Mouse (Mus musculus) large intestine, adult 2 months (tissue): ENCODE data around the gene Gas2. TPM values are rescaled to one million over a fixed set of nuclear protein-coding genes. Genes with fewer than 3 reads are reported as not detected.

Experiments used
- DNase-seq: peaks from one replicate; pipeline ENCODE4 v3.0.0-alpha.2; 2012; ENCODE audit warnings: low read depth, low spot score
- WGBS: fragments of 180-500 bp; shearing (Covaris S2); methylation state at CpG from one replicate; pipeline ENCODE4 v1.1.7; 2018; 5-methylcytosine and 5-hydroxymethylcytosine counted together
- polyA plus RNA-seq: library from polyadenylated mRNA; depleted of rRNA; stranded (reverse); fragments of >200 nt; gene quantifications from 2 replicates; pipeline ENCODE4 v1.2.3, GENCODE M21; 2012; rRNA removed

The Gas2 gene
- polyA plus RNA-seq, result 1.0 and 1.9 TPM in 2 replicates

DNA sequence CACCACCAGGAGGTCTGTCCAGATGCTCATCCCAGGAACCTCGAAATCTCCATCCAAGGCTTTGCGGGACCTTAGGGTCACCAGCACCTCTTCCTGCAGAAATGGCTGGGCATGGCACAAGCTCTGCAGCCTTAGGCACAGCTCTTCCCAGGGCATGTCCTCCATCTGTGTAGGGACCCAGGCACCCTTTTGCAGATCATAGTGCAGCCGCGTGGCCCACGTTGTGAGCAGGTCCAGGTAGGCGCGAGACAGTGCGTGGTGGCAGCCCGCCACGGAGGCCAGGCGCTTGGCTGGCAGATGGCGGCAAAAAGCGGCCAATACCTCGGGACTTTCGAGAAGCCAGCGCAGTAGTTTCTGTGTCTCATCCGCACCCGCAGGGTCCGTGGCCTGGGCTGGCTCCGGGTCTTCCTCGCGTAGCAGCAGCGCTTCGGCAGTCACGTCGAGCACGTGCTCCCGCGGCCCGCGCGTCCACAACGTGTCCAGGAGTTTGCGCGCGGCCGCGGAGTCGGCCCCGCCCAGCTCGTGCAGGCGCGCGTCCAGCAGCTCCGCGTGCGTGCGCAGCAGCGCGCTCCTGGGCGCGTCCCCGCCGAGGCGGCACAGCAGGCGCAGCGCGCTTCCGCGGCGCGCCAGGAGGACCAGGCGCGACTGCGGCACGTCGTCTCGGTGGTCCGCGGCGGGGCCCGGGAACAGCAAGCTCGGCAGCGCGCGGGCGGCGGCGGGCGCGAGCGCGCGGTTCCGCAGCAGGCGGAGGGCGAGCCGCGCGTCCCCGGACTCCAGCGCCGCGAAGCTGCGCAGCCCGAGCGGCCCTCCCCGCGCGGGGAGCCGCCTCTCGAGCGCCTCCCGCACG, at the start of gene Gas2:
TSS of gene Gas2 (plus strand) at position 766 of the 847 bp plus-strand sequence.
- peak; percentile 28 for DNase-seq
- WGBS, result 10% methylated on average over 105 of the region's 105 CpGs

DNA sequence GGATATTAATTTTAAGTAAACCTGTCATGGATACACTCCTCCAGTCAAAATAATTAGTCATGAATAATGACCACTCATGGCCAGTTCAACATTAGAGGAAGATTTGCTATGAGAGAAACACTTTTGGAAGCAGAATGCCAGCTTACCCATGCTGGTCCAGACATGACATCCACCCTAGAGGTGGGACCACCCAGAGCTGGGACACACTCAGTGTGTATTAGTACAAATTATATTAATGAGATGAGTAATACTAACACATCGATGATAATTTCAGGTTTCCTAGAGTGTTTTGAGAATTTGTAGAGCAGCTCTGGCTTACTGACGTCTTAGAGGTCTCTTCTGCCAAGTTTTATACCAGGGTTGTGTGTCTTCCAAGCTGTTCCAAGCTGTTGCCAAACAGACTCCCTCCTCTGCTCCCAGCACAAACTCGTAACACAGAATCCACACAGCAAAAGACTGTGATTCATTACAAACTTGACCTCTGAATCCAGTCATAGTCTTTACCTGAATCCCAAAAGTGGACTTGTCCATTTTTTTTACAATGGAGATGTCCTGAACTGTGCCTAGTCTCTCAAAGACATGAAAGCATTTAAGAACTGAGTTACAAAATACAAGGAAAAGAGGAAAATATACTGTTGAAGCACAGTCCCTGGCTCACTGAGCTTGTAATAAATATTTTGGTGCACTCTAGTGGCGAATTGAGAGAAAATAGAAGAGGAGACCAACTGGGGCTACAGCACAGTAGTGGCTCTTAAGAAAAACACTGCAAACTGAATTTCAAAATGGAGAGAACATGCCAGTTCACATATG, 46.1 kb upstream of the Gas2 start:
- DNase-seq, result no peak
- 38% methylated on average over 4 of the region's 4 CpGs for WGBS

DNA sequence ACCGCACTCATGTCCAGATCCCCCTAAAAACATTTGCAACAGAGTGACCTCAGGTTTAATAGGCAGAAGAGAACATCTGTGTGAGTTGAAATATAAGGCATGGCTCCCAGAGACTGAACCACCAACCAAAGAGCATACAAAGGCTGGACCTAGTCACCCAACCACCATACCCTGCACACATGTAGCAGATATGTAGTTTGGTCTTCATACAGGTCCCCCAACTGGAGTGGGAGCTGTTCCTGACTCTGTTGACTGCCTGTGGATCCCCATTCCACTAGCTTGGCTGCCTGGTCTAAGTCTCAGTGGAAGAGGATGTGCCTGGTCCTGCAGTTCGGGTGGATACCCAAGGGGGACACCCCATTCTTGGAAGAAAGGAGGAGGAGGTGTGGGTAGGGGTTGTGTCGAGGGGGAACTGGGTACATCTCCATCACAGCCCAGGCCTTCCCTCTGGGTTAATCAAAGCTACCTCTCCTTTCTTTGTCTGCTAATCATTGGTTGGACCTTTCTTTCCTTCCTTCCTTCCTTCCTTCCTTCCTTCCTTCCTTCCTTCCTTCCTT, 45.5 kb upstream of the Gas2 start:
- DNase-seq, result no peak
- WGBS, result 53% methylated on average over 3 of the region's 3 CpGs

DNA sequence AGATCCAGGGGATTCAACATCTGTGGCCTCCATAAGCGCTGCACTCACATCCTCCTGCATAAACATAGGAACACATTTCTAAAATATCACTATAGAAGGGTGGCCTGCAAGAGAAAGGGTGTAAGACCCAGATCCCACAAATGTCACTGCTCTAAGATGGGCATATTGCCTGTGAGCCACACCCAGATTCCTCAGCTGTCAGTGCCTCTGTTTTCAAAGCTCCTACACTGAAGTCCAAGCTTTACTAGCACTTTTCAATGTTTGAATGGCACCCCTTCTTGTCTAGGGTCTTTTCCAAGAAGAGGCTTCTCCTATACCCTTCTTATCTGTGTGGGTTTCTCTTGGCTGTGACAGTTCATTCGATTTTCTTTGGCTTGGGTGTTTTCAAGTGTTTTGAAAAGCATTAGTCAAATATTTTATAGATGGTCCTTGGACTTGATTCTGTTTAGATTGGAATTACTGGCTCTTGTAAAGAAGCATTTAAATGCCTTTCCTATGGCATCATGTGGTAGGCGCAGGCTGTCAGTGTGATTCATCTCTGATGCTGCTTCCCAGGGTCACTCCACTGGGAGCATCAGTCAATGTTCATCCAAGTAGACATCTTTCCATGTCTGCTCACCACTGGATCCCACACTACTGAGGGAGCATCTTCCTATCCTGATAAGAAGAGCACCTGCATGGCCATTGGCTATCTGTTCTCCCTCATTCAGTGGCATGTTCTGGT, 43.4 kb upstream of the Gas2 start:
- 34% methylated on average over 3 of the region's 3 CpGs for WGBS
- DNase-seq, result no peak

DNA sequence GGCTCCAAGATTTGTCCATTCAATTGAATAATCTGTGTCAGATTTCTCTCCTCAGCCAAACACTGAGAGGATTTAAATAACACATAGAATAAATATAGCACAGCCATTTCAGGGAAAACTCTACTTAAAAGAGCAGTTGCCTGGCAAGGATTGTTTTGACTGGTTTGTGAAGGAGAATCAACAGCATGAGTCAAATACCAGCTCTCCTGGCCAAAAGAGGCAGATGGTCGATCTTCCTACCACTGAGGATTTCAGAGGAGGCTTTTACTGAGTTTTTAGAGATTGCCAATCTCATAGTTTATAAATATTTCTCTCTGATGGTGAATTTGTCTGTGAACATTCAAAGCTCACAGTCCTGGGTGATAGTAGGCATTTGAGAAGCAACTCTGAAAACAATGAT, 41.9 kb upstream of the Gas2 start:
- WGBS, result 50% methylated on average over 1 of the region's 1 CpGs

DNA sequence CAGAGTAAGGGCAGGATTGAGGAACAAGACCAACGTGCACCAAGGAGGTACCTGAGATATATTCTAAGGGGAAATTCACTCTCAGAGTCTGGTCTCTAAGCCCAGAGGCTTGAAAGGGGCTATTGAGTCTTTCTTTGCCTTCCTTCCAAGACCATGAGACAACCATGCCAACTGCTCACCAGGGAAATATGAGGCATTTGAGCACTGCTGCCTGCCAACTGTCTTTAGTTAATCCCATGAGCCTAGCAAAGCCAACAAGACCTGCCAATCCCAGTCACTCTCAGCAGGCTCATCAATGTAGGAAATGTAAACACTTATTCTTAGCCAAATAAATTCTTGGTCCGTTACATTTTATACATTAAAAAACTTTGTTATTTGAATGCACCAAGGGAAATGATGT, 40.3 kb upstream of the Gas2 start:
- 45% methylated on average over 2 of the region's 2 CpGs for WGBS
- DNase-seq, result no peak

More for the DNA sequence above, 41.9 kb upstream of the Gas2 start:
- no peak for DNase-seq

DNA sequence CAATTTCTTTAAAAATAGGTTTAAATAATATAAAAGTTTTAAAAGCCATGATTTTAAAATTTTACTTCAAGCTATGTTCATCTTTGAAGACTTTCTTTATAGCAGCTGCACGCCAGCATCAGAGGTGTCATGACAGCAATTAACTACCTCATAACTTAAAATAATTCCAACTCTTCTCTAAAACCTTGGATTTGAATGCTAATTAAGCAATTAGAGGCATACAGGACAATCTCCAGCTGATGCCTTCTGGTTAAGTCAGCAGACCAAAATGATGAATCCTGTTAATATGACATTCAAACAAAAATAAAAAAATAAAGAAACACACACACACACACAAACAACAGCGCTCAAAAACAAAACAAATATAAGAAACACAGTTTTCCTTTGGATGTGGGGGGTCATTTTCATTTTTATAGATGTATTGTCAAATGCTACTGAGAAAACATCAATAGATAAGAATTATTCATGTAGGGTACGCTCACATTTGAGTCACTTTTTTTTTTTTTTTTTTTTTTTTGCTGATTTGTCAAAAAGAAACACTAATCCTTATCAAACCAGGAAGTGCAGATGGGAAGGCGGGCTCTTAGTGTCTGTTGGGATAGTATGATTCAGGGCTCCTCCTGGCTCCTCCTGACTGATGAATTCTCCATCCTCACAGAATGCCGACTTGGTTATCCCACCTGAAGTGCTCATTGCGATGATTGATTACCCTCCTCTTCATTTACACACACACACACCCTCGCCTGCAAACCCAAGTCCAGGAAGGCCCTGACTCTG, 38.1 kb upstream of the Gas2 start:
- 67% methylated on average over 7 of the region's 7 CpGs for WGBS
- DNase-seq, result no peak

DNA sequence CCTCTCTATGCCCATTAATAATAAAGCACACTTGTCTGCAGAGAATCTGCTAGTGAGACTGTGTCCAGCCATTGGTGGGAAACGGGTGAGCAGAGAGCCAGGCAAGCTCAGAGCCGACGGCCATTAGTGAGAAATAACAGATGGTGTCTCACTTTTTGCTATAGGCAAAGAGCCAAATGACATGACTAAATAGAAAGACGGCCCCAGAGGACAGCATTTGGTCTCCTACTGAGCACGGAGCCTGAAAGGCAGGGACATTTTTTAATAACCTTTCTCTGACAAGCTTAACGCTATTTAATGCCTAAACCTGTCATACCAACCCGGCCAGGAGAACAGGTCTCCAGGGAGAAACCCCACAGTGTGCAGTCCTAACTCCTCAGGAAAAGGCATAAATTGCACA, 29.9 kb upstream of the Gas2 start:
- whole genome bisulfite sequencing, result 50% methylated on average over 7 of the region's 7 CpGs
- no peak for DNase-seq

DNA sequence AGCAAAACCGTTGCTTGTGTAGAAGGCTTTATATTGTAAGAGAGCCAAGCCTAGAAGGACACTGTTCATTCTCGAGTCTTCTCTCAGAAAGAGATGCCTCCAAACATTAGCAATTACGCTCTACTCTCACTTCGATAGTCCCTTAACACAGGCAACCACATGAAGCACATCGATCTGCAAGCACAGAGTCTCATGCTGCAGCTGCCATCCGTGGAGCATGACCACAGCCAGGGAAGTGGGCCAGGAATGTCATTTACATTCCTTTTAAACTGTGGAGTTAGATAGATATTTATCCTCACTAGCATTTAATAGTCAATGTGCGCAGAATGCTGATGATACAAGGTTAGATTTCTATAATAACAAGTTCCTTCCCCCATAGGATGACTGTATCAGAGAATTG, 21.3 kb upstream of the Gas2 start:
- 66% methylated on average over 7 of the region's 7 CpGs for WGBS
- no peak for DNase-seq

DNA sequence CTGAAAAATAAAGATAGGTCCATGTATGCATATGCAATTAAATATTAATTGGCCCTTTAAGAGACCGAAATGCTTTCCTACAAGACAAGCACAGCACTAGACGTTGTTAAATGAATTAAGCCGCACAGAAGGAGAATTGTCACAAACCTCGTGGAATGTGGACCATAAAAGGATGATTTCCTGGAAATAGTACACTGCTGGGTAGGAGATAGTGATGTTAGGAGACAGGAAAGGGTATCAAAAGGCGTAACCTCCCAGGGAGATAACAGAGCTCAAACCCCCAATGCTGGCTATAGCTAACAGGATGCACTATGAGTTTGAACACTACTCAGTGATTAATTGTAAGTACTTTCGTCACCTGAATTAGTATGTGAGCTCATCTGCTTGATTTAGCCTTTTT, 10.9 kb upstream of the Gas2 start:
- DNase-seq, result no peak
- WGBS, result 76% methylated on average over 6 of the region's 6 CpGs

DNA sequence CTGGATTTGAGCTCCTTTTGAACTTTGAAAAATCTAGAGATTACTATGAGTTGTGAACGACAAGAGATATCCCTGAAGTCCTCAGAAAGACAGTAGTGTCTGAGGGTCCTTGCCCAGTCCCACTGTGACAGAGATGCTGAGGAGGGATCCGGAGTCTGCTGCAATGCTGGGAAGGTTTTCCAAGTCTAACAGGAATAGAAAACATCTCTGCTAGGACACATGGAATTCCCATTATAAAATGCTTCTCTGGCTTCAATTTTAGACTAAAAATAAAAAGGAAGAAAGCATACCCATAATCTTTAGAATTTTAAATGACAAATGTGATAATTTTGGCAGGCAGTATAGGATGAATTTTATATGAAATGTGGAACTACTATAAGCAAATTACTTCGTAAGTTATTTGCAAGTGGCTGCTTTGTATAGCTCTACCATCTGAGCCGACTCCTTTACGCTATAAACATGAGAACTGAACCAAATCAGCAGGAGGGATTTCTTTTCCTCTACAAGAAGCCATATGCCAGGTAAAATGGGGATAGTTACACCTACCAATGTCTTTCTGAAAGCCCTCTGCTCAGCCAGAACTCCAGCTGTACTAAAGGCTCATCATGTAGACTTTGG, 9.8 kb upstream of the Gas2 start:
- WGBS, result 87% methylated on average over 5 of the region's 5 CpGs

DNA sequence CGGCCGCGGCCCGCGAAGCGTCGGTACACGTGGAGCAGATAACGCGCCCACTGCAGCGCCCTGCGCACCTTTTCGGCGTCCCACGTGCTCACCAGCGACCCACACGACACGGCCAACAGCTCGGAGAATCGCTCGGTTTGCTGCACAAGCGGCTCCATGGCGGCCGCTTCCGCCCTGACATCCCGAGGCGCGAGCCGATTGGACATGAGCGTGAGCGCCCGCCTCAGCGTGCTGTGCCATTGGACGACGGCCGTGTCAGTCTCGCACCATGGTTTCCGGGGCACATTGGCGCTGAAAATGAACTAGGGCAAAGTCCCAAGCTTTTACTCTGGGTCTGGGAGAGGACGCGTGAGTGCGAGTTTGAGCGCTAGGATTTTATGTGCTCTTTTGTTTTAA, 280 bp downstream of the Gas2 start, which contains the start of gene Fancf:
TSS of gene Fancf (minus strand) at position 171 of the 396 bp plus-strand sequence.
- DNase-seq, result peak; percentile 81
- WGBS, result under 1% methylated on average over 43 of the region's 43 CpGs

More for the DNA sequence above, 9.8 kb upstream of the Gas2 start:
- no peak for DNase-seq

DNA sequence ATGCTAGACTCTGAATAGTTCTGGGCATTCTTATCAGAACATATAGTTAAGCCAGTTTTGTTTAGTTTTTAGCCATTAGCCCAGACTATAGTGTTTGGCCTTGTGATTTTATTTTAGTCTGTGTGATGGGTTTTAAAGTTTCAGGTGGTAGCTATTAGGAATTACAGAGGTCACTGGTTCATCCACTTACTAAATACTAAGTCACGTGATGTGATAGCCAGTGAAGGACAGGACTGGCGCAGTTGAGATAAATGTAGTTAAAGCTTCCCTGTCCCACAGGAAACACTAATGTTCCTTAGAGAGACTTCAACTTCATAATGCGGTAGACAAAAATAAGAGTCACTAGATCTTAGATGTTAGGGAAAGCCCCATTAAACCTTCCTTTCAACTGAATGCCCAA, 1.0 kb downstream of the Gas2 start:
- WGBS, result 55% methylated on average over 3 of the region's 3 CpGs
- no peak for DNase-seq

DNA sequence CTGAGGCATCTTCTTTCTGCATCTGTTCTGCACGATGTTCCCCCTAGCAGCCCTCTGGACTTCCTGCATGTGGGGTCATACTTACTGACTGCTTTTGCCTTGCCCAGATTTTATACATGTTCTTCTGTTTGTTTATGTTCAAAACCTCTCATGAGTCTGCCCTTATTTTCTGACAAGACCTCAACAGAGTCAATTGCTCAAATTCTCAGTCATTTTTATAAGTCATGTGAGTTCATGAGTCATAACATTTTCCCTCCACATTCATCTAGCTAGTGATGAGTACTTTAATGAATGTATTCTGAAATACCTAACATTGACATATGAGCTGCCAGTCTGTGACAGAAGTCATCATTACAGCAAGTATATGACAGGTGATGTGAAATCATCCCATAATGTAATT, 3.5 kb downstream of the Gas2 start:
- DNase-seq, result no peak
- 57% methylated on average over 1 of the region's 1 CpGs for WGBS

DNA sequence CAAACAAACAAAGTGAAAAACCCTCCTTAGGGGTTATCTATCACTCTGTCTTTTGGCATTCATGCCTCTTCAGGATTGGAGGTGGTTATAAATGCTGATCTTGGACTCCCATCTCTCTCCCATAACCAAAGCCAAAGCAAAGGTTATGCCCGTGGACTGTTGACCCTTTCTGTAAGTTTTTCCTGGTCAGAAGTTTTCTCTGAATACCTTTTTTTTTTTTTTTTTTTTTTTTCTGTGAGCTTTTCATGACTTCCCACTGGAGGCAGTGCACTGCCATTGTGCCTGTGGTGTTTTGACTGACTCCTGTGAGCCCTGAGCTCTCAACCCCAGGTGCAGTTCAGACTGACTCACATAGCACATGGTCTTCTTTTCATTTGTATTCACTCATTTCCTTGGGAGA, 6.2 kb downstream of the Gas2 start:
- WGBS, result 63% methylated on average over 1 of the region's 1 CpGs
- DNase-seq, result no peak

DNA sequence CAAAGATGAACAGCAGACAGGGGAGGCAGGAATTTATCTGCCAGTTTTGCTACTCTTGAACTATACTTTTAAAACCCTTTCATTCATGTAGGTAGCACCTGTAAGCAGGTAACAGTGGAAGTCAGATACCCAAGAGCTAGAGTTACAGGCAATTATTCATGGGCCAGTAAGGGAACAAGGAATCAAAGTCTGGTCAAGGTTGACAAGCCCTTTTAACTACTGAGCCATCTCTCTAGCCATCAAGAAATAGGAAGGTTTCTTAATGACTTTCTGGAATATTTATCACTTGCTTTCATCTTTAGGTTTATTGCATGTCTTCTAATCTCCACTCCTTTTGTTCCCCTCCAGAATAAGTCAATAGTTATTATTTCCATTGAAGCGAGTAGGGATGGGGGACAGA, 10.2 kb downstream of the Gas2 start:
- DNase-seq, result no peak
- 81% methylated on average over 1 of the region's 1 CpGs for WGBS

DNA sequence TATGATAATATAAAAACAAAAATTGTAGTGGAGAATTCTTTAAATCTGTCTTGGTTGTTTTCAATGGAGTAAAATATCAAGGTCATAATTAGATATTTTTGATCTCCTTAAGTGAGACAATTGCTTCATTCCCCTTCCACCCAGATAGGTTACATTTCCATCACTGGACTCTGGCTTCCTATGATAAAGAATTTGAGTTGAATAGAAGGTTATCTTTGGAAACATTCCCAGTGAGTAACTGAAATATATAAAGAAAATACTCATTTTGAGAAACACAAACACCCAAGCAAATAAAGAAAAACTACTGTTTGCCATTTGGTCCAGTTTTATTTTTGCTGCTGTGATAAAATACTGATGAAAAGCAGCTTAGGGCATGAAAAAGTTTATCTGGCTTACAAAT, 10.8 kb downstream of the Gas2 start:
- no peak for DNase-seq

DNA sequence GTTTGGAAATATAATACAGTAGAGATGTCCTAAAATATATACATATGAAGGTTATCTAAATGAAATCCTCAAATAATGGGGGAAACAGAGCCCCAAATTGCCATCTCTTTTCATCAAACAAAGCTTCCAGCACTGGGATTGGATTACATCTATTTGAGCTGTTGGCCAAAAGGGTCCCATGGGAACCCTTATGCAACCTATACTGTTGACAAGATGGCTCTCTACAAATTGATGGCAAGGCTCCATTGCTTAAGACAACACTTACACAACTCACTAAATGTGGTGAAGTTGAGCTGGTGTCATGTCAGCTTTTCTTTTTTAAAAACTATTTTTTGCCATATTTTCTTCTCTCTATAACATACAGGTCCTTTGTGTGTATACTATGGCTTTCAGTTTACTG, 14.5 kb downstream of the Gas2 start:
- no peak for DNase-seq

DNA sequence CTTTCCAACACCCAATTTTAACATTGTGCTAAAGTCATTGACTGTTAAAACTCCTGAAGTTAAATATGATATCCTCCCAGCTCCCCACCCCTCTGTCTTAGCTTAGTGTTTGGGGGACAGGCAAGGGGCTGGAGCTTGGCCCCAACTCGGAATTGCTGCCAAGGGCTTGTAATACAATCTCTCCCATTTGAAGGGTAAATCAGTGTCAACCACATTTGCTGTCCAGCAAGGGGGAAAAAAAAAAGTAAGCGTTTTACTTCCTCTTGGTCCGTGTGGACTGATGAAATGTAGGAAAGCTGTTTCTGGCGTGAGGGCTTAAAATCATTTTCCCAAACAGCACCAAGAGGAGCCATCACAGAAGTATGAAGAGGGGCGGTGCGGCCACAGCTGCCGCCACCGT, 16.9 kb downstream of the Gas2 start:
- 6% methylated on average over 8 of the region's 8 CpGs for WGBS
- no peak for DNase-seq
